Mouse (Mus musculus): Measurements from ENCODE around the gene Marveld2. TPM values are rescaled to one million over a fixed set of nuclear protein-coding genes. Genes with fewer than 3 reads are reported as not detected.

Gene Marveld2
- polyA plus RNA-seq, 1 experiment = not detected

DNA sequence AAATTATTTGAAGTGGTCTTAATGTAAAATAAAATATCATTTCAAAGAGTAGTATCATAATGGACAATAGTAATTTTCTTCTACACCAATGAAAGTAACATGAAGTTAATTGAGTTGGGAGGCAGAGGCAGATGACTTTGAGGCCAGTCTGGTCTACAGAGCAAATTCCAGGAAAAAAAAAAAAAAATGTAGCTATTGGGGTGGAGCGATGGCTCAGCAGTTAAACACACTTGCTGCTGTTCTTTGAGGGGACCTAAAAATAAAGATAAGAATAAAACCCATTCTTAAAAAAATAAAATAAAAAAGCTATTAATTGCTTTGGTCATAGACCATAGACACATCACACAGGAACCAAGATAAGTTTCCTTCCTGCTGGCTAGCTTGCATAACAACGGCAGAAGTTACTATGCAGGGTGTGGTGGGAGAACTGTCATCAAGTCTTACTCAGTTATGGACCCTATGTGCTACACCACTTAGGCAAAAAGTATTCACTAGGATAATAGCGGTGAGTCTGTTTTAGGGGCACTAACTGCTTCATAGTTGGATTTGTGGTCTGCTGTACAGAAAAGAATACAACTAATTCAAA is 17.4 kb upstream of the Marveld2 start:
- TF ChIP-seq TAL1 (IDR thresholded peaks at IDR 0.05; ENCODE audit: low read length) (no peak), GATA1 (IDR thresholded peaks at IDR 0.05; ENCODE audit: low read length) (no peak)
- Histone ChIP-seq H3K4me1 (ENCODE audit: control insufficient read depth) (peaks cover 2% of the 10 kb centered on the region; the same call in 1 of the 2 replicates), H3K9me3 (ENCODE audit: control insufficient read depth, low read length) (no peaks in the 10 kb centered on the region), H3K36me3 (ENCODE audit: control insufficient read depth) (peaks cover 81% of the 10 kb centered on the region), H3K4me3 (replicated peaks) (no peak overlapping the region), H3K27me3 (ENCODE audit: control insufficient read depth) (no peaks in the 10 kb centered on the region)

DNA sequence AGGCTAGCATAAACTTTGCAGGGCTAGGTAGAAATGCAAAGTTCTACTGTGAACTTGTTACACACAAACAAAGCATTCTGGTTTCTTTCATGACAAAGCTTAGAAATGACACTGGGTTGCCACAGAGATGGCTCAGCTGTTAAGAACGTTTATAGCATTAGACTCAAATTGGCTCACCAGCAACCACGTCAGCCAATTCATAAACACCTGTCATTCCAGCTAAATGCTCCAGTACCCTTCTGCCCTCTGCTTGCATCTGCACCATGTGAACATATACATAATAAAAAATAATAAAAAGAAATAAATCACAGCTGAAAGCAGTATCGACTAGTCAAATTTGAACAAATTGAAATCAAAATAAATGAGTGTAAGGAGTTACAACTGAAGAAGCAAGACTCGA is 5.5 kb upstream of the Marveld2 start:
- Histone ChIP-seq H3K9me3 (ENCODE audit: control insufficient read depth, low read length) (no peaks in the 10 kb centered on the region), H3K27me3 (ENCODE audit: control insufficient read depth) (no peaks in the 10 kb centered on the region), H3K36me3 (ENCODE audit: control insufficient read depth) (peaks cover 80% of the 10 kb centered on the region), H3K4me1 (ENCODE audit: control insufficient read depth) (peaks cover 3% of the 10 kb centered on the region), H3K4me3 (replicated peaks) (no peak overlapping the region)
- TF ChIP-seq GATA1 (IDR thresholded peaks at IDR 0.05; ENCODE audit: low read length) (no peak), TAL1 (IDR thresholded peaks at IDR 0.05; ENCODE audit: low read length) (no peak)

DNA sequence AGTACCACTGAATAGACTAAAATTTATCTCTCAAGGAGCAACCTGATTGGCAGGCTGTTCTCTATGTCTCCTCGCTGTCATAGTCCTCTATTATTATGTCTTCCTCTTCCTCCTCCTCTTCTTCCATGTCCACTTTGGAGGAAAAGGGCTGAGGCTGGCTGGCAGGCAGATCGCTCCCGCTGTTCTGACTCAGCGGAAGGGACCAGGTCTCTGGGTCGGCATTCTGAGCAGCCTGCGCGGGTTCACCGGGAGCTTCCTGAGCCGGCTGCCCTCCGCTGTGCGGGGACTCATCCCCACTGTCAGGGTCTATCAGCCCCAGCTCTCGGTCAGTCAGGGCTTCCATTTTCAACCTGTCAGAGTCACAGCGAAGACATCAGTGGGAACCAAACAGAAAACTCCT is 812 bp upstream of the Marveld2 start:
- Histone ChIP-seq H3K4me3 (replicated peaks) (no peak overlapping the region), H3K4me1 (ENCODE audit: control insufficient read depth) (peaks cover 12% of the 10 kb centered on the region), H3K36me3 (ENCODE audit: control insufficient read depth) (peaks cover 46% of the 10 kb centered on the region), H3K9me3 (ENCODE audit: control insufficient read depth, low read length) (no peaks in the 10 kb centered on the region), H3K27me3 (ENCODE audit: control insufficient read depth) (peaks cover 10% of the 10 kb centered on the region)
- TF ChIP-seq GATA1 (IDR thresholded peaks at IDR 0.05; ENCODE audit: low read length) = no peak
- TF ChIP-seq TAL1 (IDR thresholded peaks at IDR 0.05; ENCODE audit: low read length) = no peak

DNA sequence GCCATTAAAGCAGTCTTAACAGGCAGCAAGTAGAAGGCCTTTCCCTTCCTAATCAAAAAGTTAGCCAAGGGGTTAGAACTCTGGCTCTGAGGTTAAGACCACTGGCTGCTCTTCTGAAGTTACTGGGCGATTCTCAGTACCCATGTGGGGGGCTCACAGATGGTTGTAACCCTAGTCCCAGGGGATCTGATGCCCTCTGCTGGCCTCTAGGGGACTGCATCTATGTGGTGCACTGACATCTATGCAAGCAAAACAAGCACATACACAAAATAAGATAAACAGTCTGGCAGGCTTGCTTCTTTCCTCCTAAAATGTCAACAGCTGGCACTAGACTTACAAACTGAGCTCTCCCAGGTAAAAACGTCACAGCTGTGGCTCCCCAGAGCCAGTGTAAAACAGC is 3.9 kb downstream of the Marveld2 start:
- Histone ChIP-seq H3K9me3 (ENCODE audit: control insufficient read depth, low read length) (peaks cover 1% of the 10 kb centered on the region), H3K4me1 (ENCODE audit: control insufficient read depth) (peaks cover 12% of the 10 kb centered on the region), H3K4me3 (replicated peaks) (no peak overlapping the region), H3K36me3 (ENCODE audit: control insufficient read depth) (peaks cover 20% of the 10 kb centered on the region), H3K27me3 (ENCODE audit: control insufficient read depth) (peaks cover 10% of the 10 kb centered on the region)
- TF ChIP-seq TAL1 (IDR thresholded peaks at IDR 0.05; ENCODE audit: low read length) = no peak
- TF ChIP-seq GATA1 (IDR thresholded peaks at IDR 0.05; ENCODE audit: low read length) = no peak

DNA sequence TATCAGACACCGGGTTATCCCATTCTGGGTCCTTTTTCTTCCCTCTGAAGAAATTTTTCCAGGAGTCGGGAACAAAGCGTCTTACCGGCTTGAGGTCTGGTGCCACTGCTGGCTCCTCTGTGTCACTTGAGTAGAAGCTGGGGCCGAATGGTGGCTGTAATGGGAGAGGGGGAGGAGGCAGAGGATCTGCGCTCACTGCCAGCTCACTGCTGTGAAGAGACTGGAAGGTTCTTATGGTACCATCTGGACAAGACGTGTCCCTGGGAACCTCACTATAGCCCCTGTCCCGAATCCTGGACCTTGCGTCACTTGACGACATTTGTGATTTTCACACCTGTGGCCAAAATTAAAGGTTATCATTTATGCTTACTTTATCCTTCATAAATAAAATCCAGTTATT is 4.5 kb downstream of the Marveld2 start:
- H3K27me3 ChIP-seq (ENCODE audit: control insufficient read depth) = peaks cover 10% of the 10 kb centered on the region
- H3K4me3 ChIP-seq (replicated peaks) = no peak overlapping the region
- peaks cover 5% of the 10 kb centered on the region for H3K9me3 ChIP-seq (ENCODE audit: control insufficient read depth, low read length)
- TF ChIP-seq GATA1 (IDR thresholded peaks at IDR 0.05; ENCODE audit: low read length) (no peak), TAL1 (IDR thresholded peaks at IDR 0.05; ENCODE audit: low read length) (no peak)
- peaks cover 15% of the 10 kb centered on the region for H3K36me3 ChIP-seq (ENCODE audit: control insufficient read depth)
- peaks cover 9% of the 10 kb centered on the region for H3K4me1 ChIP-seq (ENCODE audit: control insufficient read depth)

DNA sequence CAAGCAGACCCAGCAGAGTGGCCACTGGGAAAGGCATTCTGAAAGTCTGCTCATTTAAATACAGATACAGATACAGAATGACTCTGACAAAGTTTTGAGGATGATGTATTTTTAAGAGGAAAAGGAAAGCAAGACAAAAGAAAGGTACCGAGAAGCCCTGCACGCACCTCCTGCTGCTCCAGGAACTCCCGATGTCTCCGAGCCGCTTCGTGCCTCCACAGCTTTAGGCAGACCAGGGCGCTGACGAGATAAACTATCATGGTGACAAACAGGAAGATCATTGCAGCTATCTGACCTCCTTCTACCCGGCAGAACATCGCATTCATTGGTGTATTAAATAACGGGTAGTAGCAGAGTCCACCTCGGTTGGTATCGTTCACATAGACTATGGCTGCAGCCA is 5.5 kb downstream of the Marveld2 start:
- TF ChIP-seq GATA1 (IDR thresholded peaks at IDR 0.05; ENCODE audit: low read length) (no peak), TAL1 (IDR thresholded peaks at IDR 0.05; ENCODE audit: low read length) (no peak)
- Histone ChIP-seq H3K9me3 (ENCODE audit: control insufficient read depth, low read length) (peaks cover 5% of the 10 kb centered on the region), H3K36me3 (ENCODE audit: control insufficient read depth) (peaks cover 10% of the 10 kb centered on the region), H3K4me3 (replicated peaks) (no peak overlapping the region), H3K27me3 (ENCODE audit: control insufficient read depth) (peaks cover 4% of the 10 kb centered on the region), H3K4me1 (ENCODE audit: control insufficient read depth) (peaks cover 2% of the 10 kb centered on the region)

DNA sequence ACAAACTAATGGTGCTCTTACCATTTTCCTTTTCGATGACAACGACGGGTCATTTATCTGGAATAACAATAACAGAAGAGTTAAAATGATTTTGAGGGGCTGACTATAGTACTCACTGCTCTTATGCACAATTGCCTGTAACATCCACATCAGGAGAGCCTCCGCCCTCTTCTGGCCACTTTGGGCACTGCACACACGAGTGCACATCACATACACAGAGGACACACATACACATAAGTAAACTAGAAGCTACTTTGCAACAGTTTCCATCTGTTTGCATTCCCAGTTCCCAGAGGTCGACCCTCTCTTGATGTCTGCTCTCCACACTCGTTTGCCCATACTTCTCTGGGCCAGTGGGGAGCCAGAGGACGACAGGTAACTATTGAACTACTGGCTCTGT is 9.0 kb downstream of the Marveld2 start:
- H3K27me3 ChIP-seq (ENCODE audit: control insufficient read depth) = no peaks in the 10 kb centered on the region
- peaks cover 5% of the 10 kb centered on the region for H3K9me3 ChIP-seq (ENCODE audit: control insufficient read depth, low read length)
- TF ChIP-seq GATA1 (IDR thresholded peaks at IDR 0.05; ENCODE audit: low read length) = no peak
- no peak for TF ChIP-seq TAL1 (IDR thresholded peaks at IDR 0.05; ENCODE audit: low read length)
- H3K4me3 ChIP-seq (replicated peaks) = no peak overlapping the region
- peaks cover 10% of the 10 kb centered on the region for H3K36me3 ChIP-seq (ENCODE audit: control insufficient read depth)
- no peaks in the 10 kb centered on the region for H3K4me1 ChIP-seq (ENCODE audit: control insufficient read depth)

DNA sequence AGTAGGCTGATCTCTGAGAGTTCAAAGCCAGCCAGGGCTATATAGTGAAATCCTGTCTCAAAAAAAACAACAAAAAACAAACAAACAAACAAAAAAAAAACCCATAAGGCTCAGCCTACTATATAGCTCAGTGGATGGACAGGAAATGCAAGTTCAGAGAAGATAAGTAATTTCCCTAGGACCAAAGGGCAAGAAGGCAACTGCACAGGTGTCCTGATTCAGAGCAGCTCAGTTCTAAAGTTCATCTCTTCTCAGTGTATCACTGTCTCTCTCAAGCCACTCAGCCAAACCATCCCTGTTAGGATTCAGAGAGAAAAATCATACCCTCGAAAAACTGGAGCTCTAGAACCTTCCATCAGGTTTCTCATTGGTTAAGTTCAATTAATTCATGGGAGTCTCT is 10.9 kb downstream of the Marveld2 start:
- Histone ChIP-seq H3K9me3 (ENCODE audit: control insufficient read depth, low read length) (peaks cover 5% of the 10 kb centered on the region), H3K36me3 (ENCODE audit: control insufficient read depth) (peaks cover 2% of the 10 kb centered on the region), H3K4me3 (replicated peaks) (no peak overlapping the region), H3K27me3 (ENCODE audit: control insufficient read depth) (no peaks in the 10 kb centered on the region), H3K4me1 (ENCODE audit: control insufficient read depth) (peaks cover 7% of the 10 kb centered on the region)
- TF ChIP-seq TAL1 (IDR thresholded peaks at IDR 0.05; ENCODE audit: low read length) = no peak
- no peak for TF ChIP-seq GATA1 (IDR thresholded peaks at IDR 0.05; ENCODE audit: low read length)

DNA sequence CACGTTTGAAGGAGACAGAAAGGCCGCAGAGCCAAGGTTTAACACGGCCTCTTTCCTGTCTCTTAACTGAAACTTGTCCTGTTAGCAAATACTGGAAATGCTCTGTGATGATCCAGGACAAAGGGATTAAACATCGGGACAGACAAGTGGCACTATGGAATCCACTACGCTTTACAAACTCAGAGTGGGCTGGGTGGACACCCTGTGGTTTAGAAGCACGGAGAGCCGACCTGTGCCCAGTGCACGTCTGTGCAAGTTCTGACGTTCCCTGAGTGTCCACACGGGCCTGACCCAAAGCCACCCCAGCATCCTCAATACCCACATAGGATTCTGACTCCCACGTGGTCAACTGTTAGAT is 13.1 kb downstream of the Marveld2 start:
- peaks cover 12% of the 10 kb centered on the region for H3K4me1 ChIP-seq (ENCODE audit: control insufficient read depth)
- H3K9me3 ChIP-seq (ENCODE audit: control insufficient read depth, low read length) = peaks cover 5% of the 10 kb centered on the region
- no peaks in the 10 kb centered on the region for H3K27me3 ChIP-seq (ENCODE audit: control insufficient read depth)
- no peak overlapping the region for H3K4me3 ChIP-seq (replicated peaks)
- H3K36me3 ChIP-seq (ENCODE audit: control insufficient read depth) = peaks cover 2% of the 10 kb centered on the region
- TF ChIP-seq TAL1 (IDR thresholded peaks at IDR 0.05; ENCODE audit: low read length) = no peak
- TF ChIP-seq GATA1 (IDR thresholded peaks at IDR 0.05; ENCODE audit: low read length) = no peak

Measured in erythroblast, embryonic 14.5 days (primary cell).